Mouse (Mus musculus) macrophage (primary cell): ENCODE measurements around the gene Slc22a2. TPM values are rescaled to one million over a fixed set of nuclear protein-coding genes. Genes with fewer than 3 reads are reported as not detected.
"Not testable (repeated sequence)": the region's sequence is repeated elsewhere in the genome, so short reads cannot be mapped to it uniquely, and the experiment has no call there.

Experiments used
- H3K27ac ChIP-seq: fragments of 350-480 bp; formaldehyde crosslinking; 2 replicates; pipeline ENCODE4 v1.9.0; 2021
- H3K36me3 ChIP-seq: fragments of 350-480 bp; formaldehyde crosslinking; 2 replicates; pipeline ENCODE4 v1.9.0; 2021; ENCODE audit errors: inconsistent target
- H3K4me3 ChIP-seq: fragments of 350-480 bp; formaldehyde crosslinking; 2 replicates; pipeline ENCODE4 v1.9.0; 2021; ENCODE audit errors: inconsistent target
- H3K79me2 ChIP-seq: fragments of 350-480 bp; formaldehyde crosslinking; 2 replicates; pipeline ENCODE4 v1.9.0; 2021; ENCODE audit errors: inconsistent target
- whole genome bisulfite sequencing: methylation state at CpG from one replicate; pipeline ENCODE4 v1.1.7; 2026; ENCODE audit warnings: inconsistent platforms; ENCODE audit not compliant: missing documents; 5-methylcytosine and 5-hydroxymethylcytosine counted together
- polyA plus RNA-seq: library from polyadenylated mRNA; stranded (reverse); fragments of 250-400 nt; gene quantifications from 3 replicates; pipeline ENCODE4 v1.2.4, GENCODE M21; 2018; ENCODE audit warnings: inconsistent platforms

Slc22a2 gene
- polyA plus RNA-seq, 1 experiment from 2014 or later, result not detected

DNA sequence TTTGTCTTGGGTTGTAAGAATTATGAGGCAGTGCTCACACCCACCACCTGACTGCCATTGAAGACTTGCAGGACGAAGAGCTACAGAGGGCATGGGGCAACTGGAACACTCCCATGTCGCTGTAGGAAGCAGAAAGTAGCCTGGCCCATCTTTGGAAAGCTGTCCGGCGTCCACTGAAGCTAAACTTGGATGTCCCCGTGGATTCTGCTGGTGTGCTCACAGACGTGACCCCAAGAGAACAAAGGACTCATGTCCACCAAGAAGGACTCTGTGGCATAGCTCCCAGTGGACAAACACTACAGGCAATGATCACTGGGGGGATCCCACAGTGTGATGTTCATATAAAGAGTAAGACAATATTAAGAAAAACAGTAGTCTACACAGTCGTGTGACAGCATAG is 74.9 kb downstream of the Slc22a2 start:
- Histone ChIP-seq H3K79me2 (no peaks in the 10 kb centered on the region), H3K27ac (no peak overlapping the region)
- 88% methylated on average over 7 of the region's 7 CpGs for WGBS

DNA sequence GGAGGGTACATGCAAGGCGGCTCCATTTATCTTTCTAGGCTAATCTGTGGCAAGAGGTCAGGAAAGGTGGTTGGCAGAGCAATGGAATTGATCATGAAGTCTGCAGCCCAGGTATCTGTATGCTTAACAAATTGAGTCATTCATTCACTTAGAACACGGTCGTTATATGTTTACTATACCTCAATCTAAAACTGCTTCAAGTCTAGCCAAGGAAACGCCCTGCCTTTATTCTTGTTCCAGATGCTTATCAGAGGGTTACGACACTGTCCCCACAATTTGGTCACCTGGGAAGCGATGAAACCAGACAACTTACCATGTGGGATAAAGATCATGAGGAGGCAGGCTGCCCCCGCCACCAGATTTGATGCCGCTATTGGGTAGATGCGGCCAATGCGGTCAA is 75.3 kb downstream of the Slc22a2 start:
- WGBS, result 93% methylated on average over 10 of the region's 10 CpGs
- Histone ChIP-seq H3K27ac (no peak overlapping the region), H3K36me3 (no peaks in the 10 kb centered on the region), H3K4me3 (no peak overlapping the region), H3K79me2 (no peaks in the 10 kb centered on the region)

More for the DNA sequence above, 74.9 kb downstream of the Slc22a2 start:
- Histone ChIP-seq H3K36me3 (no peaks in the 10 kb centered on the region), H3K4me3 (no peak overlapping the region)

DNA sequence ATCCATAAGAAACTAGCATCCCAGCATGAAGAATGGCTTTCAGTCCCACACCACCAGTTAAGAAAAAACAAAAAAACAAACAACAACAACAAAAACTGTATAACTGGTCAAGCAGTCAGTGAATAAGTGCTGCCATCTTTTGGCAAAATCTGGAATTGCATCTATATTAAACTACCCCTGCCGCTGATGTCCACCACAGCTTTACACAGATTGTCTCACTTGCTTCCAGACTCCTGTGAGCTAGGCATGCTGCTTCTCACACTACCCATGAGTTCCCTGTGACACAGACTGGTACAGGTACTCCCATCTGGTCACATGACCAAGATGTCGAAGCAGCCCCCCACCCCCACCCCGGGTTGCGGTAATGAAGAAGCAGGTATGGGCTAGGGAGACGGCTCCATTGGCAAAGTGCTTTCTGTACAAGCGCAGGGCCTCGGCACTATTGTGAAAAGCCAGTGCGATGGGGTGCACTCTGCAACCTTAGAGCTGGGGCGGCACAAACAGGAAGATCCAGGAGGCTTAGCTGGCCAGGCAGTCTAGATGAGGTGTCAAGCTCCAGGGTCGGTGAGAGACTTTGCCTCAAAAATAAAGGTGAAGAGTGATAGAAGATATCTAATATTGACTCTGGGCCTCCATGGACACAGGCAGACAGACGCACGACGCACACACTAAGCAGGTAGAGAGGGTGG is 76.8 kb downstream of the Slc22a2 start:
- no peak overlapping the region for H3K4me3 ChIP-seq
- no peaks in the 10 kb centered on the region for H3K79me2 ChIP-seq
- H3K27ac ChIP-seq, result no peak overlapping the region
- H3K36me3 ChIP-seq, result no peaks in the 10 kb centered on the region
- 77% methylated on average over 13 of the region's 13 CpGs for WGBS

DNA sequence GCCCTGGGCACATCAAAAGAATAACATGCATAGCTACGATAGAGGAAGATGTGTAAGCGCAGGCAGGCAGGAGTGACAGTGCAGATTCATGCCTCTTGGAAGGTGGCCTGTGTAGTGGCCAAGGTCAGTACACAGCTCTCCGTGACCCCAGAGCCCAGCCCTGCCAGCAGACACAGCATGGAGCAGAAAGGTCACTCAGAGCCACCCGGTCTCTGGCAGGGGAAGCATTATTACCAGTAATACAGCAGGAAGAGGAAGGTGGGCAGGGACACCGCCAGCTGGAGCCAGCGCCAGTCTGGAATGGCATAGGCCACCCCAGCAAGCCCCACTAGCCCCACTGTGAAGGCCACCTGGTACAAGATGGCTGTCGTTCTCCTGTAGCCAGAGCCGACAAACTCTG is 80.2 kb downstream of the Slc22a2 start:
- 82% methylated on average over 8 of the region's 8 CpGs for WGBS
- Histone ChIP-seq H3K36me3 (no peaks in the 10 kb centered on the region), H3K27ac (no peak overlapping the region), H3K79me2 (no peaks in the 10 kb centered on the region), H3K4me3 (no peak overlapping the region)

DNA sequence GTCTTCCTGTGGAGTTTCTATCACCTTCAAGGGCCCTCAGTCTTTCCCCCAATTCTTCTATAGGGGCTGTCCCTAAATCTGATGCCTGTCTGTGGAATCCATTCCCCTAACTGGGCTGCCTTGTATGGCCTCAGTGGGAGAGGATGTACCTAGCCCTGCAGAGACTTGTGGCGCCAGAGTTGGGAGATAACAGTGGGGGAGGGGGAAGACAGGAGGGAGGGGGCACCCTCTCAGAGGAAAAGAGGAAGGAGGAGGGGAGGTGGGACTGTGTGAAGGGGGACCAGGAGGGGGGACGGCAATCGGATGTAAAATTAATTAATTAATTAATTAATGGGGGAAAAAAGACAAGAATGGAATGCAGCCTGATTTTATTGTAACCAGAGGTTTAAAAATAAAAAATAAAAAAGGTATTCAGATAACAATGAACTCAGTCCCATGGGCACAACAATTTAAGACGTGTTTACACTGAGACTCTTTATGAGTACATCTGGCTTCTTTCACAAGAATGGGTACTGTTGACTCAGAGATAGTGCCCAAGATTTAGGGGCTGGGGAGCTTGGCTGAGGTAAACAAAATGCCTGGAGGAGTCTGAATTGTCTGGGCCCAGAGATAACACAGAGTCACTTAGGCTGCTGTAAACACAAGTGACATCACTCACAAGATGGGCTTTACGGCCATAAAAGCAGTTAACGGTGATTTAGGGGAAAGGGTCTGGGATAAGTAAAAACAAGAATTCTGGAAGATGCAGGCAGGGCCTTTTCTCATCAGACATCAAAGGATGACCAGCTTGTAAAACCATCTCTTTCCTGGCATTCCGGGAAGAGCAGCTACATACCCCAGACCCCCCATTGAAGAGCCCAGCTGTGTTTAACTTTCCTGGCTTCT is 84.8 kb downstream of the Slc22a2 start:
- no peaks in the 10 kb centered on the region for H3K79me2 ChIP-seq
- no peak overlapping the region for H3K27ac ChIP-seq
- 68% methylated on average over 6 of the region's 7 CpGs for WGBS
- H3K36me3 ChIP-seq, result no peaks in the 10 kb centered on the region
- no peak overlapping the region for H3K4me3 ChIP-seq

DNA sequence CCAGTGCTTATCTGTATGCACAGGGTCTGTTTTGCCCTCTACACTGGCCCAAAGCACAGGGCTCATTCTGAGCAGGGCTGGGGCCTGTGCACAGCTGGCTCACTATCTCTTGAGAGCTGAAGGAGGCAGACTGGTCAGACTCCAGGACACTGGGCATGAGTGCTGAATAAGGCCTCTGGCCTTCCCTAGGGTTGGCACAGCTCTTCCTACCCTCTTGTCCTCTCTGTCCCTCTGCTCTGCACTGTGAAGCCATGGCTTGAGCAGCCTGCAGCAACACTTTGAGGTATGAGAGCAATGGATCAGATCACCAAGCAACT is 85.4 kb downstream of the Slc22a2 start:
- no peak overlapping the region for H3K27ac ChIP-seq
- no peaks in the 10 kb centered on the region for H3K79me2 ChIP-seq
- H3K36me3 ChIP-seq, result no peaks in the 10 kb centered on the region

DNA sequence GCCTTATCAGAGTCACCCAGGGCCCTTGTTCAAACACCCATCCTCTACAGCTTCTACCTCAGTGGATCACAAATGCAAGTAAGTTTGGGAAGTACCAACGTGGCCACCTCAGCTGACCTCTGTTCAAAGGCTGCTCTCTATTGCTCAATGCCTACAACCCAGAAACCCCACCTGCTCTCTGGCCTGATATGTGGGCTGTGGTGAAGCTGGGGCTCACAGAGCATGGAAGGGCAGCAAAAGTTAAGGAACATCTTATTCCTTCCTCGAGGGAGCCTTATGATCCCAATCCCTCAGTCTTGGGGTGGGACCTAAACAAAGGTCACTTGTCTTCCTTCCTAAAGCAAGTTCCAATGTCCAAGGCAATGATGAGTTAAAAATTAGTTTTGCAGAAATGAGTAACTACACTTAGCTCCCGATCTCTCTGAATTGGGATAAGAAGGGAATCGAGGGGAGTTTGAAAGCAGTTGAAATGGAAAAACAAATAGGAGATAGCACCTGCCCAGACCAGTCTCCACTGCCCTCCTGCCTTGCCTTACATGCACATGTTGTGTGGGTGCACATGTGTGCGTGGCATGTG is 87.2 kb downstream of the Slc22a2 start:
- Histone ChIP-seq H3K27ac (no peak overlapping the region), H3K36me3 (no peaks in the 10 kb centered on the region), H3K4me3 (no peak overlapping the region), H3K79me2 (no peaks in the 10 kb centered on the region)
- 72% methylated on average over 5 of the region's 5 CpGs for WGBS

More for the DNA sequence above, 85.4 kb downstream of the Slc22a2 start:
- H3K4me3 ChIP-seq, result no peak overlapping the region

DNA sequence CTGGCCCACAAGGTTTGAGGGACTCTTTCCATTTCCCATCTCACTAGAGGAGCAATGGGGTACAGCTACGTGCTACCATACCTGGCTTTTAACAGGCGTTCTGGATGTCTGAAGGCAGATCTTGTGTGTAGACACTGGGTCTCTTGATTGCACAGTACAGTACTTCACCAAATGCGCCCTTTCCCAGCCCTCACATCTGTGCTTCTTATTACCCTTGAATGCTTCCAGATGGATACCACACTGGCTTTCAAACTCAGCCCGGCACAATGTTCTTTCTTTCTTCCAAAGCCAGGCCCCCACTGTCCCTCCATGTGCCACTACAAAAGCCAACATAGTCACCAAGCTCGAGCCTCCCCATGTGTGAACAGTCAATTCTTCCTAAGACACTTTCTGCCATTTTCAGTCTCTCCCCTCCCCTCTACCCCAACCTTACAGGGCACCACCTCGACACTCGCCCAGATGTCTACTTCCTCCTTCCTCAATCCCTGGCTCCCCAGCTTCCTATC is 88.4 kb downstream of the Slc22a2 start:
- no peak overlapping the region for H3K4me3 ChIP-seq
- no peak overlapping the region for H3K27ac ChIP-seq
- no peaks in the 10 kb centered on the region for H3K79me2 ChIP-seq
- H3K36me3 ChIP-seq, result no peaks in the 10 kb centered on the region
- 66% methylated on average over 7 of the region's 7 CpGs for WGBS

DNA sequence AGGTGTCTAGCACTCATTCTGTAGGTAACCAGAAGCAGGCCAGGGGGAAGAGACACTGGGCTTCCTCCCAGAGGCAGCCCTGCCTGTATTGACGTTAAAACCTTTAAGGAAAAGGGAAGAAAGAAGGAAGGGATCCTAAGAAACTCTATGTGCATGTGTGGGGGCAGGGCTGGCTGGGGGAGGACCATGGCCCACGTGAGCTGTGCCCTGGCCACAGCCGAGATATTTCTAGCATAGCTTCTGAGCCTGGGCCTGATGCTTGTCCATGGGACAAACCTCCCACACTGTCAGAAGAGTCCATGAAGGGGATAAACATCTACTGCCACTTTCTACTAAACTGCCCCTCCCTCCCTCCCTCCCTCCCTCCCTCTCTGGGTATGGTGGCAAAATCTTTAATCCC is 89.9 kb downstream of the Slc22a2 start:
- no peaks in the 10 kb centered on the region for H3K79me2 ChIP-seq
- no peaks in the 10 kb centered on the region for H3K36me3 ChIP-seq
- H3K4me3 ChIP-seq, result no peak overlapping the region
- WGBS, result 63% methylated on average over 3 of the region's 3 CpGs
- H3K27ac ChIP-seq, result no peak overlapping the region

DNA sequence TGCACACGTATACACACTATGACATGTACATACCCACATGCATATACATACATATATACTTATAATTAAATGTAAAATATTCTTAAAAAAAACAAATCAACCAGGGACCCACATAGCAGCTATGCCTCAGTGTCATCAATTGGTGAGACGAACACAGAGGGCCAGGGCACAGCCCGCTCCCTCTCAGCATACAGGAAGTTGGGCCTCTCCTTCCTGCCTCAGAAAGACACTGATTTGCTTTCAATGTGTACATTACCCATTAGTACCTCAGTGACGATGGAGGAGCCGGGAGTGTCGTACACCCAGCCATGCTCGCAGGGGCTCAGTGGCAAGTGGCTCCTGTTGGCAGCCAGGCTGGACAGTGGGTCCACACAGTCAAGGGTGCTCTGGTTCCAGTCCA is 91.0 kb downstream of the Slc22a2 start:
- H3K79me2 ChIP-seq, H3K27ac ChIP-seq, H3K4me3 ChIP-seq, H3K36me3 ChIP-seq: not testable (repeated sequence)
- WGBS, result 87% methylated on average over 5 of the region's 7 CpGs

DNA sequence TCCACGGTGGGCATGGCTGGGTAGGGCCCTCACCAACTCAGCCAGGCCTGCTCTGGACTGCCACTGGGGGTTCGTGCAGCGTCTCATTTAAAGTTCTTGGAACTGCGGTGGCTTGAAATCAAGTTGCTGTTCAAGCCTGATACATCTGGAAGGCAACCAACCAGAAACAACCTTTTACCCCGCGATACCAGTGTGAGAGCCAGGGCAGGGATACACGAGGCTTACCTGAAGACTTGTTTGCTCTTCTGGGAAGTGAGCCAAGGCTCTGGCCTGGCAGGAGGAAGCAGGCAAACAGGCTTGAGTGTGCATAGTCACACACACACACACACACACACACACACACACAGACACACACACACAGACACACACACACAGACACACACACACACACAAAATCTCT is 91.7 kb downstream of the Slc22a2 start, which contains the start of gene Slc22a1:
TSS of gene Slc22a1 (minus strand) at position 184 of the 400 bp plus-strand sequence.
- 63% methylated on average over 7 of the region's 7 CpGs for WGBS
- H3K4me3 ChIP-seq, result no peak within 1 kb of the TSS
- H3K79me2 ChIP-seq, result no peaks in the 10 kb centered on the region
- no peaks in the 10 kb centered on the region for H3K36me3 ChIP-seq
- H3K27ac ChIP-seq, result no peak within 1 kb of the TSS

DNA sequence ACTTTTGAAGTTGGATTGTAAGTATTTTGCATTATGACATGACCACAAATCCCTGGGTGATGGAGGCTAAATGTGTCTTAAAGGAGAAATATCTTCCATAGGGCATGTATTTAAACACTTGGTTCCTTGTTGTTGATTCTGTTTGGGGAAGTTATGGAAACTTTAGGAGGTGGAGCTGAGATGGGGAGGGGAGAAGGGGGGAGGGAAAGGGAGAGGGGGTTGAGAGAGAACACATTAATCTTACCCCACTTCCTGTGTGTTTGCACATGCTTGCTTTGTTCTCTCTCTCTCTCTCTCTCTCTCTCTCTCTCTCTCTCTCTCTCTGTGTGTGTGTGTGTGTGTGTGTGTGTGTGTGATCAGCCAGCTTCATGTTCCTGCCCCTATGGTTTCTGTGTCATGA is 93.2 kb downstream of the Slc22a2 start:
- Histone ChIP-seq H3K79me2 (no peaks in the 10 kb centered on the region), H3K27ac (no peak overlapping the region), H3K36me3 (no peaks in the 10 kb centered on the region), H3K4me3 (no peak overlapping the region)
